Mouse (Mus musculus): ENCODE data around the gene Hgd. TPM values are rescaled to one million over a fixed set of nuclear protein-coding genes. Genes with fewer than 3 reads are reported as not detected.

Hgd gene
- 0.20 and 0.72 TPM in 2 replicates for polyA plus RNA-seq (2014; fragmentation: Nextera tagmentation; extraction: Ambion mirVana)

DNA sequence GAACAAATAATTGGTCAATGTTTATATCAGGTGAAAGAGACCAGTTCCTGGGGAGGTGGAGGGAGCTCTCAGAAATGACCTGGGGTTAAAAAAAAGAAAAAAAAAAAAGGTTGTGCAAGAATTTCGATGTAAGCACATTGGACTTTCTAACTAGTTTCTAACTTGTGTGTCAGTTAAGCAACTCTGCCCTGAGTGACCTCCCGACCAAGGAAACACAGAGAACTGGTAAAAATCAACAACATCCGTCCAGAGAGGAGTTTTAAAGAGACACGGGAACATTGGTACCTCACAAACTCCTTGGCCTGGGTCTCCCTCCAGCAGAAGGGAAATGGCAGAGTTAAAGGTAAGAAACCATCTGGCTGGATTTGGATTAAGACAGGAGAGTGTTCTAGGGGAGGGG is at the start of gene Hgd:
Gene Hgd (plus strand): TSS at position 160 of the 400 bp plus-strand sequence.
- no peak for ATAC-seq (replicated peaks; ENCODE audit: insufficient number of reproducible peaks, low FRiP score, low TSS enrichment)
- H3K36me3 ChIP-seq (ENCODE audit: control insufficient read depth, insufficient read depth, low read length) = no peaks in the 10 kb centered on the region
- no peak within 1 kb of the TSS for H3K27ac ChIP-seq (ENCODE audit: low read depth, low read length)
- H3K27me3 ChIP-seq (ENCODE audit: control insufficient read depth, insufficient read depth, low read length) = no peaks in the 10 kb centered on the region
- H3K9ac ChIP-seq (ENCODE audit: low read depth, low read length) = no peak within 1 kb of the TSS
- H3K9me3 ChIP-seq (replicated peaks; ENCODE audit: control insufficient read depth, low read length) = no peaks in the 10 kb centered on the region
- peaks cover 15% of the 10 kb centered on the region for H3K4me1 ChIP-seq (ENCODE audit: control insufficient read depth, insufficient read depth, low read length)
- no peak within 1 kb of the TSS for H3K4me3 ChIP-seq (ENCODE audit: low read depth, low read length)
- 71% methylated on average over 4 of the region's 4 CpGs for WGBS (ENCODE audit: insufficient replicate concordance)
- no peak within 1 kb of the TSS for H3K4me2 ChIP-seq

DNA sequence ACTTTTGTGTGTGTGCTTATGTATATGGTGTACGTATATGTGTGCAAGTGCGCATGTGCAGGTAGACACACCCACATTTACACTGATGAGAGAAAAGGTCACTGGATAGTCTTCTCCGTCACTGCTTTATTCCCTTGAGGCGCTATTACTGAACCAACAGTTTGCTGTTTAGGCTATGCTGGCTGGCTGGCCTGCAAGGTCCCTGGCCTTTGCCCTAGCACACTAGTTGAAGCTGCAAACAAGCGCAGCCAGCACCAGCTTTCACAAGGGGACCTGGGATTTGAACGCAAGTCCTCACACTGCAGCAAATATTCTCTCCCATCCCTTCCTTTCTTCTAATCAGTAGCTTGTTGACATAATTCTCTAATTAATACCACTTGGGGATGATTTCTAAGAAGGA is 49.8 kb upstream of the Hgd start:
- Histone ChIP-seq H3K9ac (ENCODE audit: low read depth, low read length) (no peak overlapping the region), H3K27ac (ENCODE audit: low read depth, low read length) (no peak overlapping the region), H3K27me3 (ENCODE audit: control insufficient read depth, insufficient read depth, low read length) (no peaks in the 10 kb centered on the region), H3K4me1 (ENCODE audit: control insufficient read depth, insufficient read depth, low read length) (peaks cover 12% of the 10 kb centered on the region), H3K36me3 (ENCODE audit: control insufficient read depth, insufficient read depth, low read length) (no peaks in the 10 kb centered on the region; the same call in none of the 2 replicates), H3K4me2 (no peak overlapping the region), H3K4me3 (ENCODE audit: low read depth, low read length) (no peak overlapping the region), H3K9me3 (replicated peaks; ENCODE audit: control insufficient read depth, low read length) (no peaks in the 10 kb centered on the region)
- 90% methylated on average over 6 of the region's 6 CpGs for WGBS (ENCODE audit: insufficient replicate concordance)
- no peak for ATAC-seq (replicated peaks; ENCODE audit: insufficient number of reproducible peaks, low FRiP score, low TSS enrichment)

DNA sequence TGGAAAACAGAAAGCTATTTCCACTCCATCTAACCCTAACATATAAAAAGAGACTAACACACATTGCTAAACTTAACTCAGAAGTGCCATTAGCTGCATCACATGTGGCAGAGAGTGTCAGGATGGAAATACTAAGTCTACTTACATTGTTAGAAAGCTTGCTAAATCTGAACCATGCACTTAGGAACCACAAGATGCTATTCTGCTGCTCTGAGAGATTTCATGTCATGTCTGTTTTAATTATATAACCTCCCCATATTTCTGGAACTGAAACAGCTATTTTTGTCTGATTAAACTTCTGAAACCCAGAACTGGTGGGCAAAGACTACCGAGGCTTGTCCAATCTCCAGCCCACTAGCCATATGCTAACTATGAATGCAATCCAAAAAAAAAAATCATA is 47.9 kb upstream of the Hgd start:
- Histone ChIP-seq H3K27me3 (ENCODE audit: control insufficient read depth, insufficient read depth, low read length) (no peaks in the 10 kb centered on the region), H3K4me3 (ENCODE audit: low read depth, low read length) (no peak overlapping the region), H3K9ac (ENCODE audit: low read depth, low read length) (no peak overlapping the region), H3K27ac (ENCODE audit: low read depth, low read length) (no peak overlapping the region), H3K4me2 (no peak overlapping the region), H3K36me3 (ENCODE audit: control insufficient read depth, insufficient read depth, low read length) (no peaks in the 10 kb centered on the region; the same call in none of the 2 replicates), H3K9me3 (replicated peaks; ENCODE audit: control insufficient read depth, low read length) (no peaks in the 10 kb centered on the region), H3K4me1 (ENCODE audit: control insufficient read depth, insufficient read depth, low read length) (0 out of 2 replicates have a peak, but pooled peaks cover 3% of the 10 kb centered on the region)
- 94% methylated on average over 1 of the region's 1 CpGs for WGBS (ENCODE audit: insufficient replicate concordance)
- no peak for ATAC-seq (replicated peaks; ENCODE audit: insufficient number of reproducible peaks, low FRiP score, low TSS enrichment)

DNA sequence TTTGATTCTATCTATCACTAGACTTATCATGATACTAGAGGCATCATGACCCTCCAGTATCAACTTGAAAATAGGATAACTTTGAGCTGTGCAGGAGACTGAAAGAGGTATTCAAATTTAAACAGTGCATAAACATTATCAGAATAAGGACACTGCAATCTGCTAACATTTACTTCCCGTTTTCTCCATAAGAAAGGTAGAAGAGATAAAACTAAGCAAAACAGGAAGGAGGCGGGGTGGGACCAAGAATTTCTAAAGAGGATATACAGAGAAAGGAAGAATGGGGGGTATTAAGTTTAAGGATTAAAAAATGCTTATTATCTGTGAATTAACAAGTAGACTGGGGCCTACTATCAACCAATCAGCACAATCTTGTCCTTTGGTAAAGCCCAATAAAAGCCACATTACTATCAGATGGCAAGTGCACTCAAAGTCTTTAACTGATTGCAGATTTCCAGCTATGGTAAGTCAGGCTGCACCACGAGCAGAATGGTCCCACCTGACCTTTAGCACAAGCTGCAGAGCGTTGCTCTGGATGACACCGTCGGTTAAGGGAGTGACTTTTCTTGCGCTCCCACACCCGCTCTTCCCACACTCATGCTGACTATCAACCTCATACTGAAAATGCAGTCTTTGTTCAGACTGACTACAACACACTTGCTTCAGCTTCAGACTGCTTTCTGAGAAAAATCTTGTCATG is 46.4 kb upstream of the Hgd start:
- no peaks in the 10 kb centered on the region for H3K9me3 ChIP-seq (replicated peaks; ENCODE audit: control insufficient read depth, low read length)
- no peak overlapping the region for H3K9ac ChIP-seq (ENCODE audit: low read depth, low read length)
- H3K4me2 ChIP-seq = no peak overlapping the region
- H3K36me3 ChIP-seq (ENCODE audit: control insufficient read depth, insufficient read depth, low read length) = peaks cover 2% of the 10 kb centered on the region
- H3K4me3 ChIP-seq (ENCODE audit: low read depth, low read length) = no peak overlapping the region
- H3K27me3 ChIP-seq (ENCODE audit: control insufficient read depth, insufficient read depth, low read length) = no peaks in the 10 kb centered on the region
- 74% methylated on average over 8 of the region's 8 CpGs for WGBS (ENCODE audit: insufficient replicate concordance)
- no peak for ATAC-seq (replicated peaks; ENCODE audit: insufficient number of reproducible peaks, low FRiP score, low TSS enrichment)
- H3K27ac ChIP-seq (ENCODE audit: low read depth, low read length) = no peak overlapping the region
- peaks cover 9% of the 10 kb centered on the region; the same call in 1 of the 2 replicates for H3K4me1 ChIP-seq (ENCODE audit: control insufficient read depth, insufficient read depth, low read length)

DNA sequence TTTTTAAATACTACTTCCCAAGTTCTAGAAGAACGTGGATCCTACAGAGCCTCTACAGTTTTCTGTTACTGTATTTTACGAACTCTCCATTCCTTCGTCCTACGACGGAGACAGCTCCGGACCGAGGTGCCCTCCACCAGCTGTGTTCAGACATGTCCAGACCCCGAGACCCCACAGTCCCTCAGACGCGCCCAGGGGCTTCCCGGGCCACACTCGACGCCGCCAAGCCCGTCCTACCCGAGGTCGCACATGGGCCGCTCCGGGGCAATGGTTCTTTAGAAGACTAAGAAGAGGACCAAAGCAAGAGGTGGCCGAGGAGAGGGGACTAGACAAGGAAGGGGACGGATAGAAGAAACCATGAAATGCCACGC is 40.7 kb upstream of the Hgd start:
- peaks cover 8% of the 10 kb centered on the region for H3K36me3 ChIP-seq (ENCODE audit: control insufficient read depth, insufficient read depth, low read length)
- H3K9ac ChIP-seq (ENCODE audit: low read depth, low read length) = peak overlapping the region; percentile 95
- H3K9me3 ChIP-seq (replicated peaks; ENCODE audit: control insufficient read depth, low read length) = no peaks in the 10 kb centered on the region
- WGBS (ENCODE audit: insufficient replicate concordance) = under 1% methylated on average over 22 of the region's 22 CpGs
- ATAC-seq (replicated peaks; ENCODE audit: insufficient number of reproducible peaks, low FRiP score, low TSS enrichment) = peak; percentile 29; the same call in 1 of the 2 replicates
- no peaks in the 10 kb centered on the region for H3K27me3 ChIP-seq (ENCODE audit: control insufficient read depth, insufficient read depth, low read length)
- peak overlapping the region; percentile 77 for H3K4me2 ChIP-seq
- H3K27ac ChIP-seq (ENCODE audit: low read depth, low read length) = peak overlapping the region; percentile 93
- H3K4me1 ChIP-seq (ENCODE audit: control insufficient read depth, insufficient read depth, low read length) = peaks cover 15% of the 10 kb centered on the region; the same call in 1 of the 2 replicates
- peak overlapping the region; percentile 86 for H3K4me3 ChIP-seq (ENCODE audit: low read depth, low read length)

DNA sequence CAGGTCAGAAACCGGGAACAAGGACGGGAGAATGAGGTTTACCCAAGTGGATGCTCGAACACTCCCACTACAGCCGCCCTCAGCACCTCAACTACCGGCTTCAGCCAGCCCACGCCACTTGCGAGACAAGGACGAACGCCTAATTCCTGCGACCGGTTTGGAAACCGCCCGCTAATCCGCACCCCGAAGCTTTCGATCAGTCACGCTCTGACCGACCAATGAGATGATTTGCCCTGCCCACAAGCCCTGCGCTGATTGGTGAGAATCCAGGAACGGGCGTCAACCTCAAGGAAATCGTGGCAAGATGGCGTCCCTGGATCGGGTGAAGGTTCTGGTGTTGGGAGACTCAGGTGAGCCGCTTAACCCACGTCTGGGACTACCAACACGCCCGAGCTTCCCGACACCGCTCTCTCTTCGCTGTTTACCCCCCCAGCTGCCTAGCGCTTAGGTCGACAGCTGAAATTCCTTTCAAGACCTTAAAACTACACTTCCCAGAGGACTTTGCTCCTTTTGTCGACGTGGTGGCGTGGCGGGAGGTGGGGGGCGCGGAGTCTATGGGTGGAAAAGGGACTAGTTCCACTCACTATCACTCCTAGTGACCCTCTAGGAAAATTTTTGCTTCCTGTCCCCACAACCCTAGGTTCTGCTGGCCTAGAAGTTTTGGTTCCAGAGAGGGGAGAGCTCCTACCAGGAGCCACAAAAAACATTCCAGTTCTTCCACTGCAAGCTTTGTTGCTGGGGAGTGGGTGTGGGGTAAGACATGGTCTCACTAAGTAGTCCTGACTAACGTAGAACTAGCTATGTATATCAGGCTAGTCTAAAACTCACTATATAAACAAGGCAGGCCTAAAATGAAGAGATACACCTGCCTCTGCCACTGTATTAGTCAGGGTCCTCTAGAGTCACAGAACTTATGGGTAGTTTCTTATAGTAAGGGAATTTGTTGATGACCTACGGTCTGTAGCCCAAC is 40.1 kb upstream of the Hgd start, which contains the start of the genes Gtf2e1 and Rabl3:
Gene Gtf2e1 (minus strand): TSS at position 179 of the 970 bp plus-strand sequence.
Gene Rabl3 (plus strand): TSS at position 275 of the 970 bp plus-strand sequence.
- Histone ChIP-seq H3K36me3 (ENCODE audit: control insufficient read depth, insufficient read depth, low read length) (peaks cover 8% of the 10 kb centered on the region), H3K4me3 (ENCODE audit: low read depth, low read length) (peak within 1 kb of the TSS; percentile 86), H3K9me3 (replicated peaks; ENCODE audit: control insufficient read depth, low read length) (no peaks in the 10 kb centered on the region), H3K9ac (ENCODE audit: low read depth, low read length) (peak within 1 kb of the TSS; percentile 95), H3K4me1 (ENCODE audit: control insufficient read depth, insufficient read depth, low read length) (peaks cover 12% of the 10 kb centered on the region; the same call in 1 of the 2 replicates), H3K4me2 (peak within 1 kb of the TSS; percentile 77), H3K27ac (ENCODE audit: low read depth, low read length) (peak within 1 kb of the TSS; percentile 93), H3K27me3 (ENCODE audit: control insufficient read depth, insufficient read depth, low read length) (no peaks in the 10 kb centered on the region)
- ATAC-seq (replicated peaks; ENCODE audit: insufficient number of reproducible peaks, low FRiP score, low TSS enrichment) = peak; percentile 98
- WGBS (ENCODE audit: insufficient replicate concordance) = 2% methylated on average over 41 of the region's 41 CpGs

DNA sequence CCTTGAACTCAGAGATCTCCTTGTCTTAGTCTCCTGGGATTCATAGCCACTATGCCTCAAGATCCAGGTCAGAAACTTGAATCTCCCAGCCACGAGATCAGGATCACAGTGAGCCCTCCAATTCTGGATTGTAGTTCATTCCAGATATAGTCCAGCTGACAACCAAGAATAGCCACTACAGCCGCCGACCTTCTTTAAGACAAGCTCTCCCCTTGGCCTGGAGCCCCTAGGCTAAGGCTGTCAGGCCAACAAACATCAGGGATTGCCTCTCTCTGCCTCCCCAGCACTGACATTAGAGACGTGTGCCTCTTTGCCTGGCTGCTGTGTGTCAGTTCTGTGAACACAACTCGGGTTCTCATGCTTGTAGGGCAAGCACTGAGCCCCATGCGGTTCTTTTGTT is 39.2 kb upstream of the Hgd start:
- Histone ChIP-seq H3K9ac (ENCODE audit: low read depth, low read length) (peak overlapping the region; percentile 23; the same call in 1 of the 2 replicates), H3K4me3 (ENCODE audit: low read depth, low read length) (no peak overlapping the region; the same call in 1 of the 2 replicates), H3K36me3 (ENCODE audit: control insufficient read depth, insufficient read depth, low read length) (peaks cover 10% of the 10 kb centered on the region; the same call in 1 of the 2 replicates), H3K9me3 (replicated peaks; ENCODE audit: control insufficient read depth, low read length) (no peaks in the 10 kb centered on the region), H3K4me2 (peak overlapping the region; percentile 62), H3K27me3 (ENCODE audit: control insufficient read depth, insufficient read depth, low read length) (no peaks in the 10 kb centered on the region), H3K4me1 (ENCODE audit: control insufficient read depth, insufficient read depth, low read length) (peaks cover 12% of the 10 kb centered on the region; the same call in 1 of the 2 replicates), H3K27ac (ENCODE audit: low read depth, low read length) (peak overlapping the region; percentile 93)
- WGBS (ENCODE audit: insufficient replicate concordance) = 72% methylated on average over 6 of the region's 6 CpGs
- no peak for ATAC-seq (replicated peaks; ENCODE audit: insufficient number of reproducible peaks, low FRiP score, low TSS enrichment)

DNA sequence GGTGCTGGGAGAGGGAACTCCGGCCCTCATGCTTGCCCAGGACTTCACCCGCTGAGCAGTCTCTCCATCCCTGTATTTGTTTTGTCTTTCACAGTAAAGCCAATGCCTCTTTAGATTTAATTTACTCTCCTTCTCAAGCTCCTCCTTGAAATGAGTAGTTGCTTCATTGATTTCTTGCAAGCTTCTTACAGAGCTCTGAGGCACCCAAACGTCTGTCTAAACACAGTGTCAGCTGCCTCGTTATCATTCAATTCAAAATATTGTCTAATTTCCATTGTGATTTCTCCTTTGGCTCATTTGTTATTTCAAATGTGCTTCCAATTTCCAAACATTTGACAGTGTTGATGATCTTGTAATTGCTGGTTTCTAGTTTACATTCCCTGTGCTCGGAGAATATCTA is 33.6 kb upstream of the Hgd start:
- 82% methylated on average over 5 of the region's 5 CpGs for WGBS (ENCODE audit: insufficient replicate concordance)
- H3K9me3 ChIP-seq (replicated peaks; ENCODE audit: control insufficient read depth, low read length) = no peaks in the 10 kb centered on the region
- H3K27me3 ChIP-seq (ENCODE audit: control insufficient read depth, insufficient read depth, low read length) = no peaks in the 10 kb centered on the region
- peaks cover 9% of the 10 kb centered on the region; the same call in 1 of the 2 replicates for H3K4me1 ChIP-seq (ENCODE audit: control insufficient read depth, insufficient read depth, low read length)
- ATAC-seq (replicated peaks; ENCODE audit: insufficient number of reproducible peaks, low FRiP score, low TSS enrichment) = no peak
- H3K36me3 ChIP-seq (ENCODE audit: control insufficient read depth, insufficient read depth, low read length) = peaks cover 8% of the 10 kb centered on the region; the same call in 1 of the 2 replicates
- no peak overlapping the region for H3K4me2 ChIP-seq
- no peak overlapping the region for H3K4me3 ChIP-seq (ENCODE audit: low read depth, low read length)
- H3K9ac ChIP-seq (ENCODE audit: low read depth, low read length) = no peak overlapping the region
- H3K27ac ChIP-seq (ENCODE audit: low read depth, low read length) = no peak overlapping the region
